ENCODE assay signal across 18 mouse cellular contexts in the genomic region with DNA sequence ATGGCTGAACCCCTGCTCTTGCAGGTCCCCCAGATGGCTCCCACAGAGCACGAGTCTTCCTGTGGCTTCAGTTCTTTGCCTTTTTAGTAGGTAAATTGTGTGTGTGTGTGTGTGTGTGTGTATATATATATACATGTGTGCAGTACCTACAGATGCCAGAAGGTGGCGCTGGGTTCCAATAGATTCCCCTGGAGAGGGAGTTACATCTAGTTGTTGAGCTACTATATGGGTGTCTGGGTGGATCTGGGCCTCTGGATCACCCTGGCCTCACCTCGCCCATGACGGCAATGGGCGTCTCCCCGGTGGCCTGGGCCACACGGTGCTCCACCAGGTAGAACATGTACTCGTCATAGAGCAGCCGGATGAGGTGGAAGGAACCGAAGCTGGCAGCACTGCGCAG. TPM values are rescaled to one million over a fixed set of nuclear protein-coding genes. Genes with fewer than 3 reads are reported as not detected.
DNase-seq lines count a peak whose midpoint lies in the region; ATAC-seq and TF ChIP-seq lines count a peak whose summit lies in the region.
"Had no signal": no experiment of that assay in that cellular context is flagged by ENCODE, and none has a peak within 500 bp of the region (broad histone marks: within the 10 kb centered on the region; RNA-seq: fewer than 3 reads in every experiment).

No protein-coding gene starts in this region.

- TF ChIP-seq EP300 in liver, postnatal 0 days (IDR thresholded peaks at IDR 0.05; ENCODE audit: low read depth) = no peak

- H3K27ac ChIP-seq in liver, postnatal 0 days (ENCODE audit: low read depth) = no peak overlapping the region
- H3K27ac ChIP-seq in liver, embryonic 11.5 days (ENCODE audit: low read depth, low read length) = no peak overlapping the region
- H3K27ac ChIP-seq: forebrain, embryonic 12.5 days; lung, embryonic 15.5 days had no signal

- no peak overlapping the region for H3K4me2 ChIP-seq in liver, postnatal 0 days (ENCODE audit: low read depth, low read length)
- no peak overlapping the region for H3K4me2 ChIP-seq in liver, embryonic 11.5 days
- H3K4me2 ChIP-seq: forebrain, embryonic 12.5 days; lung, embryonic 15.5 days had no signal

- no peak overlapping the region for H3K4me3 ChIP-seq in liver, postnatal 0 days (ENCODE audit: low read depth, low read length)
- H3K4me3 ChIP-seq in liver, embryonic 11.5 days (ENCODE audit: low read depth, low read length) = no peak overlapping the region
- H3K4me3 ChIP-seq in E14TG2a.4 (replicated peaks; ENCODE audit: low read length) = no peak overlapping the region
- H3K4me3 ChIP-seq: forebrain, embryonic 12.5 days; lung, embryonic 15.5 days had no signal

- TF ChIP-seq CTCF in liver, postnatal 0 days (IDR thresholded peaks at IDR 0.05; ENCODE audit: low read depth) = peak; percentile 50
- peak; percentile 77 for TF ChIP-seq CTCF in E14TG2a.4 (conservative IDR thresholded peaks at IDR 0.05; ENCODE audit: low read length)
- peak; percentile 19; the same call in 1 of the 2 replicates for TF ChIP-seq CTCF in brain, embryonic 14.5 days (IDR thresholded peaks at IDR 0.05; ENCODE audit: borderline replicate concordance, extremely low read depth, insufficient read depth, insufficient read length)

- peak; percentile 2 for DNase-seq in gastrocnemius, postnatal 14 days
- no peak for DNase-seq in gastrocnemius, adult 18-20 months (ENCODE audit: low spot score)
- DNase-seq in liver, postnatal 0 days = no peak
- no peak for DNase-seq in liver, embryonic 11.5 days (ENCODE audit: low spot score)
- DNase-seq in brain, embryonic 14.5 days (ENCODE audit: low read depth) = no peak
- DNase-seq: adrenal gland, adult 2 months; cerebellum, adult 11 months; cerebellum, postnatal 25 days; heart, adult 18-20 months; right cerebral cortex, adult 18-20 months; spleen, adult 18-20 months had no signal

- no peak overlapping the region for H3K9ac ChIP-seq in liver, postnatal 0 days (replicated peaks)
- no peak overlapping the region for H3K9ac ChIP-seq in liver, embryonic 11.5 days (ENCODE audit: low read depth, low read length)
- H3K9ac ChIP-seq: forebrain, embryonic 12.5 days; lung, embryonic 15.5 days had no signal

- H3K27me3 ChIP-seq in liver, postnatal 0 days (ENCODE audit: insufficient read depth, low read length) = no peaks in the 10 kb centered on the region
- no peaks in the 10 kb centered on the region for H3K27me3 ChIP-seq in liver, embryonic 11.5 days (replicated peaks; ENCODE audit: control insufficient read depth, insufficient read depth, low read length)
- H3K27me3 ChIP-seq in E14TG2a.4 (ENCODE audit: insufficient read depth, low read length) = no peaks in the 10 kb centered on the region
- H3K27me3 ChIP-seq: forebrain, embryonic 12.5 days; lung, embryonic 15.5 days had no signal

- no peak for ATAC-seq in liver, postnatal 0 days
- no peak for ATAC-seq in liver, embryonic 11.5 days (replicated peaks; ENCODE audit: low FRiP score)
- ATAC-seq in cerebellum, adult (ENCODE audit: insufficient number of reproducible peaks, low FRiP score, low TSS enrichment) = no peak
- ATAC-seq in megakaryocyte-erythroid progenitor cell, adult 5-6 weeks (replicated peaks; ENCODE audit: low FRiP score, low TSS enrichment, poor library complexity, severe bottlenecking) = no peak
- ATAC-seq: intestine, embryonic 16.5 days had no signal

- H3K36me3 ChIP-seq in liver, postnatal 0 days (replicated peaks; ENCODE audit: insufficient read depth, low read length) = peaks cover 7% of the 10 kb centered on the region; the same call in 1 of the 2 replicates
- peaks cover 9% of the 10 kb centered on the region; the same call in 1 of the 2 replicates for H3K36me3 ChIP-seq in liver, embryonic 11.5 days (ENCODE audit: control insufficient read depth, insufficient read depth, low read length)
- H3K36me3 ChIP-seq in E14TG2a.4 (ENCODE audit: insufficient read depth, low read length) = peaks cover 73% of the 10 kb centered on the region

- no peaks in the 10 kb centered on the region for H3K4me1 ChIP-seq in liver, postnatal 0 days (ENCODE audit: insufficient read depth)
- H3K4me1 ChIP-seq in liver, embryonic 11.5 days (replicated peaks; ENCODE audit: control insufficient read depth, insufficient read depth, low read length) = peaks cover 8% of the 10 kb centered on the region; the same call in 1 of the 2 replicates
- H3K4me1 ChIP-seq in E14TG2a.4 (replicated peaks; ENCODE audit: low read depth, low read length) = peaks cover 18% of the 10 kb centered on the region
- H3K4me1 ChIP-seq: lung, embryonic 15.5 days; megakaryocyte, embryonic 14.5 days had no signal

- H3K9me3 ChIP-seq in liver, postnatal 0 days (ENCODE audit: low read length) = 0 out of 2 replicates have a peak, but pooled peaks cover 2% of the 10 kb centered on the region
- H3K9me3 ChIP-seq in liver, embryonic 11.5 days (ENCODE audit: control insufficient read depth, low read length) = peaks cover 7% of the 10 kb centered on the region; the same call in 1 of the 2 replicates
- peaks cover 8% of the 10 kb centered on the region; the same call in 1 of the 2 replicates for H3K9me3 ChIP-seq in E14TG2a.4 (ENCODE audit: low read length)
- H3K9me3 ChIP-seq: forebrain, embryonic 12.5 days; lung, embryonic 15.5 days had no signal

- intact Hi-C loops in gastrocnemius, postnatal 14 days (cut with DNase I; ENCODE audit: low total_unique reads) = no loop called here

- 90% methylated on average over 11 of the region's 11 CpGs for WGBS in liver, postnatal 0 days (ENCODE audit: insufficient replicate concordance)
- 85% methylated on average over 11 of the region's 11 CpGs for WGBS in liver, embryonic 11.5 days

- no peak for TF ChIP-seq POLR2A in brain, embryonic 14.5 days (IDR thresholded peaks at IDR 0.05; ENCODE audit: borderline replicate concordance, extremely low read depth, insufficient read depth, insufficient read length, poor library complexity, severe bottlenecking)

RNA-seq across cellular contexts. Expression of a gene that starts 7.5 kb away (rescaled TPM):
- under 1 TPM in 1 of 2 experiments, not detected in 1; 0.14 TPM for total RNA-seq in gastrocnemius, postnatal 14 days (2021)
- total RNA-seq in gastrocnemius, adult 18-20 months (2021) = under 1 TPM; 0.16 to 0.28 TPM
- 0.20 and 0.23 TPM in 2 replicates for polyA plus RNA-seq in liver, postnatal 0 days (2015; fragmentation: Nextera tagmentation; extraction: Ambion mirVana)
- 1.6 and 1.8 TPM in 2 replicates for polyA plus RNA-seq in liver, embryonic 11.5 days (2014; fragmentation: Nextera tagmentation; extraction: Ambion mirVana)
- polyA plus RNA-seq in brain, embryonic 14.5 days (2012; rRNA removed) = 3.1 and 3.9 TPM in 2 replicates
- 5.4 and 6.6 TPM in 2 replicates for total RNA-seq in megakaryocyte-erythroid progenitor cell, adult 5-6 weeks (2014; fragmentation: Nextera tagmentation)
- 1.3 and 2.3 TPM in 2 replicates for total RNA-seq in megakaryocyte-erythroid progenitor cell, adult 5-6 weeks (2017)

RNA-seq across cellular contexts. Expression of a gene that starts 13.0 kb away (rescaled TPM):
- total RNA-seq in gastrocnemius, postnatal 14 days (2021) = 10 to 100 TPM; 12.9 to 13.2 TPM
- 10 to 100 TPM; 14.4 to 14.9 TPM for total RNA-seq in gastrocnemius, adult 18-20 months (2021)
- polyA plus RNA-seq in liver, postnatal 0 days (2015; fragmentation: Nextera tagmentation; extraction: Ambion mirVana) = 9.1 TPM in 2 replicates
- 34.5 and 36.9 TPM in 2 replicates for polyA plus RNA-seq in liver, embryonic 11.5 days (2014; fragmentation: Nextera tagmentation; extraction: Ambion mirVana)
- polyA plus RNA-seq in brain, embryonic 14.5 days (2012; rRNA removed) = 139 and 198 TPM in 2 replicates
- total RNA-seq in megakaryocyte-erythroid progenitor cell, adult 5-6 weeks (2014; fragmentation: Nextera tagmentation) = 21.6 and 28.6 TPM in 2 replicates
- 13.9 and 17.9 TPM in 2 replicates for total RNA-seq in megakaryocyte-erythroid progenitor cell, adult 5-6 weeks (2017)

RNA-seq across cellular contexts. Expression of a gene that starts 20.2 kb away (rescaled TPM):
- total RNA-seq in gastrocnemius, postnatal 14 days (2021) = 1 to 10 TPM in 1 of 2 experiments, under 1 TPM in 1; 0.47 to 1.4 TPM
- 1 to 10 TPM; 2.6 to 3.3 TPM for total RNA-seq in gastrocnemius, adult 18-20 months (2021)
- 1.2 and 2.2 TPM in 2 replicates for polyA plus RNA-seq in liver, postnatal 0 days (2015; fragmentation: Nextera tagmentation; extraction: Ambion mirVana)
- 5.2 and 5.3 TPM in 2 replicates for polyA plus RNA-seq in liver, embryonic 11.5 days (2014; fragmentation: Nextera tagmentation; extraction: Ambion mirVana)
- polyA plus RNA-seq in brain, embryonic 14.5 days (2012; rRNA removed) = 5.2 and 5.4 TPM in 2 replicates
- not detected in 2 replicates for total RNA-seq in megakaryocyte-erythroid progenitor cell, adult 5-6 weeks (2014; fragmentation: Nextera tagmentation)
- total RNA-seq in megakaryocyte-erythroid progenitor cell, adult 5-6 weeks (2017) = not detected in 2 replicates

RNA-seq across cellular contexts. Expression of a gene that starts 53.2 kb away (rescaled TPM):
- total RNA-seq in gastrocnemius, postnatal 14 days (2021) = 1 to 10 TPM; 3.3 to 4.7 TPM
- total RNA-seq in gastrocnemius, adult 18-20 months (2021) = 1 to 10 TPM; 2.1 to 3.1 TPM
- polyA plus RNA-seq in liver, postnatal 0 days (2015; fragmentation: Nextera tagmentation; extraction: Ambion mirVana) = 3.1 and 3.6 TPM in 2 replicates
- 9.0 and 9.5 TPM in 2 replicates for polyA plus RNA-seq in liver, embryonic 11.5 days (2014; fragmentation: Nextera tagmentation; extraction: Ambion mirVana)
- 7.8 and 11.1 TPM in 2 replicates for polyA plus RNA-seq in brain, embryonic 14.5 days (2012; rRNA removed)
- total RNA-seq in megakaryocyte-erythroid progenitor cell, adult 5-6 weeks (2014; fragmentation: Nextera tagmentation) = 23.0 and 29.3 TPM in 2 replicates
- 4.7 and 10.5 TPM in 2 replicates for total RNA-seq in megakaryocyte-erythroid progenitor cell, adult 5-6 weeks (2017)

RNA-seq across cellular contexts. Expression of a gene that starts 59.7 kb away (rescaled TPM):
- total RNA-seq in gastrocnemius, postnatal 14 days (2021) = 1 to 10 TPM; 5.4 to 5.8 TPM
- total RNA-seq in gastrocnemius, adult 18-20 months (2021) = 1 to 10 TPM; 2.0 to 2.1 TPM
- 3.3 and 4.1 TPM in 2 replicates for polyA plus RNA-seq in liver, postnatal 0 days (2015; fragmentation: Nextera tagmentation; extraction: Ambion mirVana)
- polyA plus RNA-seq in liver, embryonic 11.5 days (2014; fragmentation: Nextera tagmentation; extraction: Ambion mirVana) = 9.1 and 10.7 TPM in 2 replicates
- 18.2 and 18.8 TPM in 2 replicates for polyA plus RNA-seq in brain, embryonic 14.5 days (2012; rRNA removed)
- 4.5 and 5.5 TPM in 2 replicates for total RNA-seq in megakaryocyte-erythroid progenitor cell, adult 5-6 weeks (2014; fragmentation: Nextera tagmentation)
- total RNA-seq in megakaryocyte-erythroid progenitor cell, adult 5-6 weeks (2017) = 4.1 and 7.6 TPM in 2 replicates

Comparison
In these comparisons a context has a peak if more than half of its experiments do, and no peak if none do; other contexts are left out.
1. CTCF ChIP-seq: peak in every context shown above with its lines; median percentile 77 in E14TG2a.4; 50 in liver, postnatal 0 days; 19 in brain, embryonic 14.5 days.